Mouse (Mus musculus): ENCODE data around the gene Grik4. TPM values are rescaled to one million over a fixed set of nuclear protein-coding genes. Genes with fewer than 3 reads are reported as not detected.

Grik4 gene
- polyA plus RNA-seq, 1 experiment from 2014 or later, result 2.2 TPM

DNA sequence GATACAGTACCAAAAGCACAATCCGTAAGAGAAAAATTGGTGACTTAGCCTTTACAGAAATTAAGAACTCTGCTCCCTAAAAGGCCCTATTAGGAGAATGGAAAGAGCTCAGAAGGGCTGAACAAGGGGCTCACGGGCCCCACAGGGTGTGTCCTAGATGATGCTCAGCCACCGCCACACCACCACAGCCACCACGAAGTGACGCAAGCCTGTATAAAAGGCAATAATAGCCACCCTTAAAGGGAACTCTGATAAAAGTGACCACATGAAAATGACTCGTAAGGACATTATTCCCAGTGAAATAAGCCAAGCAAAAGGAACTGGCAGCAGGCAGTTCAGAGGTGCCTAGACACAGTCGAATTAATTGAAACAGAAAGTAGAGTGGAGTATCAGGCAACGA is 63.3 kb downstream of the Grik4 start:
- H3K9ac ChIP-seq (ENCODE audit: low read depth, low read length), result no peak overlapping the region
- no peaks in the 10 kb centered on the region for H3K36me3 ChIP-seq (ENCODE audit: control insufficient read depth, insufficient read depth, low read length)
- 62% methylated on average over 8 of the region's 8 CpGs for WGBS
- DNase-seq (ENCODE audit: low spot score), result no peak
- no peak for ATAC-seq (replicated peaks; ENCODE audit: low FRiP score)
- peaks cover under 1% of the 10 kb centered on the region; the same call in 1 of the 2 replicates for H3K4me1 ChIP-seq (replicated peaks; ENCODE audit: control insufficient read depth, insufficient read depth, low read length)
- peaks cover 5% of the 10 kb centered on the region; the same call in 1 of the 2 replicates for H3K27me3 ChIP-seq (replicated peaks; ENCODE audit: control insufficient read depth, insufficient read depth, low read length)
- H3K9me3 ChIP-seq (ENCODE audit: control insufficient read depth, low read length), result no peaks in the 10 kb centered on the region
- no peak overlapping the region for H3K27ac ChIP-seq (ENCODE audit: low read depth, low read length)
- H3K4me3 ChIP-seq (ENCODE audit: low read depth, low read length), result no peak overlapping the region
- no peak overlapping the region for H3K4me2 ChIP-seq

DNA sequence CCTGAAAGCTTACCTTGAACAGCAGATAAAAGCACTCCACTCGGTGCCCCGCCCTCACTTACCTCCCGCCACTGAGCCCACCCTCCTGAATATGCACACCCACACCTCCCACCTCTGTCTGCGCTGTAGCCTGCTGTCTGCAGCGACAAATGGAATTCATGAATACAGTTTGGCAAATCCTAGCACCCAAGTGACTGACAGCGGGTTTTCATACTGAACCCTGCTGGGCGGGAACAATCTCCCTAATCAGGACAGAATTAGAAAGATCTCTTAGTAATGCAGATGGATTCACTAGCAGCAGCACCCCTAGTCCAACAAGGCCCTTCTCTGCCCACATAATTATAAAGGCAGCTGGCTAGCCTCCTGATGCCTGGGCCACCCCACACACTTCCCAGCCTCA is 65.9 kb downstream of the Grik4 start:
- ATAC-seq (replicated peaks; ENCODE audit: low FRiP score) (no peak), DNase-seq (ENCODE audit: low spot score) (no peak)
- Histone ChIP-seq H3K27ac (ENCODE audit: low read depth, low read length) (no peak overlapping the region), H3K4me3 (ENCODE audit: low read depth, low read length) (no peak overlapping the region), H3K27me3 (replicated peaks; ENCODE audit: control insufficient read depth, insufficient read depth, low read length) (peaks cover 5% of the 10 kb centered on the region; the same call in 1 of the 2 replicates), H3K4me1 (replicated peaks; ENCODE audit: control insufficient read depth, insufficient read depth, low read length) (no peaks in the 10 kb centered on the region), H3K9ac (ENCODE audit: low read depth, low read length) (no peak overlapping the region), H3K36me3 (ENCODE audit: control insufficient read depth, insufficient read depth, low read length) (no peaks in the 10 kb centered on the region), H3K4me2 (no peak overlapping the region), H3K9me3 (ENCODE audit: control insufficient read depth, low read length) (no peaks in the 10 kb centered on the region)
- 18% methylated on average over 7 of the region's 7 CpGs for WGBS

DNA sequence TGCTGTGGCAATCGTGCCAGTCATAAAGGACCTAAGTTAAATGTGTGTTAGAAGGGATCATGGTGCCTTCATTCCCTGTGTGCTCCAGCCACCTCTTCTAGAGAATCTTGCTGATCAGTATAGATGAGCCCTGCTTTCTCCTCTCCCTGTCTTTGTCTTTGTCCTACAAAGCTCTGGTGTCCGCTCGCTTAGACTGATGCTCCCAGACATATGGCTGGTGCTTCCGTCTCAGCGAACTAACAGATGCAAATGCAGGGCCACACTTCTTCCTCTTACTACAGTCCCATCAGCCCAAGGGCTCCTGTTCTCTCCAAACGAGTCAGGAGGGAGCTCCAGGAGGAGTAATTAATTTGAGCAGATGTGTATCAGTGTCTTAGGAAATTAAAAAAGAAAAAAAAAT is 71.4 kb downstream of the Grik4 start:
- Histone ChIP-seq H3K27ac (ENCODE audit: low read depth, low read length) (no peak overlapping the region), H3K36me3 (ENCODE audit: control insufficient read depth, insufficient read depth, low read length) (no peaks in the 10 kb centered on the region), H3K4me1 (replicated peaks; ENCODE audit: control insufficient read depth, insufficient read depth, low read length) (no peaks in the 10 kb centered on the region), H3K4me3 (ENCODE audit: low read depth, low read length) (no peak overlapping the region), H3K4me2 (no peak overlapping the region), H3K27me3 (replicated peaks; ENCODE audit: control insufficient read depth, insufficient read depth, low read length) (no peaks in the 10 kb centered on the region), H3K9ac (ENCODE audit: low read depth, low read length) (no peak overlapping the region), H3K9me3 (ENCODE audit: control insufficient read depth, low read length) (no peaks in the 10 kb centered on the region)
- DNase-seq (ENCODE audit: low spot score) (no peak), ATAC-seq (replicated peaks; ENCODE audit: low FRiP score) (no peak)
- WGBS, result 80% methylated on average over 6 of the region's 6 CpGs

DNA sequence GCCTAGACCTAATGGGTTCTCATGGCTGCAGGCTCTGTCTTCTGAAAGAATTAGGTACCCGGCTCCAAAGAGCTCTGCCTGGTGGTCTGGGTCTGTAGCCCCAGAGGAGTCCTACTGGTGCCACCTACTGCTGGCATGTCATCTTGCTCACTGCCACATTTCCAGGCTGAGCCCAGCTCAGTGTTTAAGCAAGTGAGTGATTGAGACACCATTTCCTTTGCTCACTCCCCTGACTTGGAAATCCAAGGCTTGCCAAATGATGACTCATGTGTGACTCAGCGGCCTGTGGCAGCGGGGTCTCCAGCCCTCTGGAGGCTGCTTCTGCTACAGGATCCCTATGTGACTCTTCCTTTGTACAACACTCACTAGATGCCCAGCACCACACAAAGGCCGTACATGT is 72.6 kb downstream of the Grik4 start:
- no peaks in the 10 kb centered on the region for H3K9me3 ChIP-seq (ENCODE audit: control insufficient read depth, low read length)

DNA sequence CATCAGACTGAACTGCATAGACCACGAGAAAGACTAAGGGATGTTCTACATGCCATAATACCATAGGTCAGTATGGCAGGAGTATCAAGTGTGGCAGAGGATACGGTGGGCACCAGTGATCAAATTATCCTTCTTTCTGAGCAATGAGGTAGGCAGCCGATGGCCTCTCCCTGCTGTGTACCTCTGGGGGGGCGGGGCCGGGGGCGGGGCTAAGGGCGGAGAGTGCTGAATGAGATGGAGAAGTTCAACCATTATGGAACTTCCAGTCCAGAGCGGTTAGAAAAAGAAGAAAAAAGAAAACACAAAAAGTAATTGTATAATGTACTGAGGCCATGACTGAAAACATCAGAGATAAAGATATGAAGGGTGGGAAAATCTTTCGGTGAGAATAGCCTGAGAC is 74.0 kb downstream of the Grik4 start:
- no peak overlapping the region for H3K9ac ChIP-seq (ENCODE audit: low read depth, low read length)
- WGBS, result 49% methylated on average over 9 of the region's 9 CpGs
- no peaks in the 10 kb centered on the region; the same call in 1 of the 2 replicates for H3K4me1 ChIP-seq (replicated peaks; ENCODE audit: control insufficient read depth, insufficient read depth, low read length)
- no peak overlapping the region for H3K4me2 ChIP-seq
- H3K36me3 ChIP-seq (ENCODE audit: control insufficient read depth, insufficient read depth, low read length), result no peaks in the 10 kb centered on the region
- no peak for DNase-seq (ENCODE audit: low spot score)
- H3K27ac ChIP-seq (ENCODE audit: low read depth, low read length), result no peak overlapping the region
- H3K9me3 ChIP-seq (ENCODE audit: control insufficient read depth, low read length), result no peaks in the 10 kb centered on the region
- H3K4me3 ChIP-seq (ENCODE audit: low read depth, low read length), result no peak overlapping the region
- H3K27me3 ChIP-seq (replicated peaks; ENCODE audit: control insufficient read depth, insufficient read depth, low read length), result no peaks in the 10 kb centered on the region
- ATAC-seq (replicated peaks; ENCODE audit: low FRiP score), result no peak

More for the DNA sequence above, 72.6 kb downstream of the Grik4 start:
- H3K4me2 ChIP-seq, result no peak overlapping the region
- DNase-seq (ENCODE audit: low spot score), result no peak
- H3K4me3 ChIP-seq (ENCODE audit: low read depth, low read length), result no peak overlapping the region
- no peaks in the 10 kb centered on the region for H3K27me3 ChIP-seq (replicated peaks; ENCODE audit: control insufficient read depth, insufficient read depth, low read length)
- ATAC-seq (replicated peaks; ENCODE audit: low FRiP score), result no peak
- H3K27ac ChIP-seq (ENCODE audit: low read depth, low read length), result no peak overlapping the region
- no peak overlapping the region for H3K9ac ChIP-seq (ENCODE audit: low read depth, low read length)
- no peaks in the 10 kb centered on the region for H3K36me3 ChIP-seq (ENCODE audit: control insufficient read depth, insufficient read depth, low read length)
- 57% methylated on average over 4 of the region's 4 CpGs for WGBS
- no peaks in the 10 kb centered on the region for H3K4me1 ChIP-seq (replicated peaks; ENCODE audit: control insufficient read depth, insufficient read depth, low read length)

DNA sequence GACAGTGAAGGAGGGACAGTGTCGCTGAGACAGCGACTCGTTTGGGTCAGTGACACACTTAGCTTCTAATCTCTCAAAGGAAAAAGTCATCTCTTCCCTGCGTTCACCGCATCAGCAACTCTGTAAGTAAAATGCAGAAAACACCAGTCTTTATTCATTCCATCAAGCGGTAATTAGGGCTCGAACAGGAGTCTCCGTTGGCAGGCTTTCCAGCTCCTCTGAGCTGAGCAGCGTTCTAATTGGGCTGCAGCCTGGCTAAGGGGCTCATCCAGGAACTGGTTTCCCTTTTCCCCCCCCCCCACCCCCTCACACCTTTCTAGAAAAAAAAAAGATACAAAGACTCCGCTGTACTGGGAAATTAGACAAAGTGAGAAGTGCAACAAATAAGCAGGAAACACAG is 75.8 kb downstream of the Grik4 start:
- Histone ChIP-seq H3K27me3 (replicated peaks; ENCODE audit: control insufficient read depth, insufficient read depth, low read length) (no peaks in the 10 kb centered on the region), H3K4me1 (replicated peaks; ENCODE audit: control insufficient read depth, insufficient read depth, low read length) (peaks cover 3% of the 10 kb centered on the region; the same call in 1 of the 2 replicates), H3K9ac (ENCODE audit: low read depth, low read length) (no peak overlapping the region), H3K4me2 (no peak overlapping the region), H3K4me3 (ENCODE audit: low read depth, low read length) (no peak overlapping the region), H3K36me3 (ENCODE audit: control insufficient read depth, insufficient read depth, low read length) (no peaks in the 10 kb centered on the region), H3K9me3 (ENCODE audit: control insufficient read depth, low read length) (no peaks in the 10 kb centered on the region), H3K27ac (ENCODE audit: low read depth, low read length) (no peak overlapping the region)
- DNase-seq (ENCODE audit: low spot score), result no peak
- 68% methylated on average over 10 of the region's 10 CpGs for WGBS
- no peak for ATAC-seq (replicated peaks; ENCODE audit: low FRiP score)

DNA sequence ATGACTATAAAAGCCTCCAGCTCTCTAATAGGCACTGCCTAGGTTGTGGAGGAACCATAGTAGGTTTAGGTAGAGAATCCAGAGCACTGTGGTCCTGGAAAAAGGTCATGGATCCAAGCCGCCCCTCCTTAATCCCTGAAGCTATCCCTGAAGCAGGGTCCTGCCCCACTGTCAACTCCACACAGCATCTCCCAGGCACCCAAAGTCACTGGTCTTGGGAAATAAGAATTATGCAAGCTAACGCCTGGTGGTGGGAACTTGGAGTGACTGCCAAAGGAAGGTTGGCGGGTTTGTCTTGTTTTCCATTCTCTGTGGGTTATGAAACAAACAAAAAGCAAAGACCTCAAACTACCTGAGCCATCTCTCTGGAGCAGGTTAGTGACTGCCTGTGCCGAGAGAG is 77.6 kb downstream of the Grik4 start:
- WGBS, result 82% methylated on average over 4 of the region's 4 CpGs
- no peak overlapping the region for H3K27ac ChIP-seq (ENCODE audit: low read depth, low read length)
- no peaks in the 10 kb centered on the region for H3K27me3 ChIP-seq (replicated peaks; ENCODE audit: control insufficient read depth, insufficient read depth, low read length)
- no peak for ATAC-seq (replicated peaks; ENCODE audit: low FRiP score)
- DNase-seq (ENCODE audit: low spot score), result no peak
- H3K9ac ChIP-seq (ENCODE audit: low read depth, low read length), result no peak overlapping the region
- H3K4me3 ChIP-seq (ENCODE audit: low read depth, low read length), result no peak overlapping the region
- H3K4me1 ChIP-seq (replicated peaks; ENCODE audit: control insufficient read depth, insufficient read depth, low read length), result peaks cover 3% of the 10 kb centered on the region; the same call in 1 of the 2 replicates
- no peak overlapping the region for H3K4me2 ChIP-seq
- no peaks in the 10 kb centered on the region for H3K36me3 ChIP-seq (ENCODE audit: control insufficient read depth, insufficient read depth, low read length)
- H3K9me3 ChIP-seq (ENCODE audit: control insufficient read depth, low read length), result no peaks in the 10 kb centered on the region

DNA sequence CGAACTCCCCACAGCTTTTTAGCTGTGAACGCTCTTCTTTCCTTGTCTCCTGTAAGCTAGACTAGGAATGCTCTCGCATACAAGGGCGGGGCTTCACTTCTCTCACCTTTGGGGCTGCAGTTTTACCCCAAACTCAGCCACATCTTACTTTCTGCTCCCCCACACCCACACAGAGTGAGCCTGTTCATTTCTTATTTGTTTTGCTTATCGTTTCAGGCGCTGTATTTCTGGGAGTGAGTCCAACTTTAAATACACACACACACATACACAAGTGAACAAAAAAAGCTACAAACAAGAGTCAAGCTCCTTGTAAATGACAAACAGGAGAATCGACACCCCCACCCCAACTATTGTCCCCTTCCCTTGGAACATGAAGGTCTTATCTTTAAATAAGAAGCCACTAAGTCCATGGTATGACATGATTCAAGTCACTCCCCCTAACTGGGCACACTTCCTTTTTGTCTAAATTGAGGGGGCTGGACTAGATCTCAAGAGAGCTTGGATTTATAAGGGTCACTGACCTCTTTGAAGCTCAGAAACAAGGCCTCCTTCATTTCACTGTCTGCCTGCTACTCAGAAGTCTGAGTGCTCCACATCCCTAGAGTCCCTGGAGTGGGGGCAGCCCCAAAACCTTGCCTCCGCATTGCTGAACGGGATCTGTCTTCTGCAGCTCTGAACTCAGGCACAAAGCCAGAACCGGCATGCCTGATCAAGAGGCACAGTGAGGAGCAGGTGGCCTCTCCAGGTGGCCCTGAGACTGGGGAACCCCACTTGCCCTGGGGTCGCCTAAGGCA is 79.1 kb downstream of the Grik4 start:
- no peak overlapping the region for H3K4me3 ChIP-seq (ENCODE audit: low read depth, low read length)
- no peaks in the 10 kb centered on the region for H3K27me3 ChIP-seq (replicated peaks; ENCODE audit: control insufficient read depth, insufficient read depth, low read length)
- no peaks in the 10 kb centered on the region for H3K9me3 ChIP-seq (ENCODE audit: control insufficient read depth, low read length)
- DNase-seq (ENCODE audit: low spot score) (no peak), ATAC-seq (replicated peaks; ENCODE audit: low FRiP score) (no peak)
- H3K4me2 ChIP-seq, result no peak overlapping the region
- H3K36me3 ChIP-seq (ENCODE audit: control insufficient read depth, insufficient read depth, low read length), result no peaks in the 10 kb centered on the region
- 61% methylated on average over 11 of the region's 11 CpGs for WGBS
- no peak overlapping the region for H3K9ac ChIP-seq (ENCODE audit: low read depth, low read length)
- no peak overlapping the region for H3K27ac ChIP-seq (ENCODE audit: low read depth, low read length)
- H3K4me1 ChIP-seq (replicated peaks; ENCODE audit: control insufficient read depth, insufficient read depth, low read length), result peaks cover 3% of the 10 kb centered on the region; the same call in 1 of the 2 replicates

DNA sequence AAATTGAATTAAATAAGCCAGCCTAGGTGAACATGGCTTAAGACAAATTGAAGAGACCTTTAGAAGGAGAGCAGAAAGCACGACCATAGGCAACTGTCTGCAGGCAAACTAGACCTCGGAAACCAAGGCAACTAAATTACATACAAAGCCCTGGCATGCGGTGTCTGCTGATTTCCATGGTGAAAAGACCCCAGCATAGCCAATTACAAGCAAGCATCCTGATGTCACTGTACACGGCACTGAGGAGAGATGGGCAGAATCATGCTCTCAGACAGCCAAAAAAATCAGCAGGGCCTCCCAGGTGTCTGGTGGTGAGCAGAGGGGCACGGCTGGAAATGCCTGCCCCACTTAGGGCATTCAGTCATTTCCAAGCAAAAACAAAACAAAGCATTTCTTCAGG is 80.9 kb downstream of the Grik4 start:
- H3K9ac ChIP-seq (ENCODE audit: low read depth, low read length), result no peak overlapping the region
- H3K9me3 ChIP-seq (ENCODE audit: control insufficient read depth, low read length), result no peaks in the 10 kb centered on the region
- WGBS, result 79% methylated on average over 5 of the region's 5 CpGs
- peaks cover 3% of the 10 kb centered on the region; the same call in 1 of the 2 replicates for H3K4me1 ChIP-seq (replicated peaks; ENCODE audit: control insufficient read depth, insufficient read depth, low read length)
- no peak overlapping the region for H3K4me3 ChIP-seq (ENCODE audit: low read depth, low read length)
- no peak overlapping the region for H3K27ac ChIP-seq (ENCODE audit: low read depth, low read length)
- no peaks in the 10 kb centered on the region for H3K36me3 ChIP-seq (ENCODE audit: control insufficient read depth, insufficient read depth, low read length)
- no peak for DNase-seq (ENCODE audit: low spot score)
- no peak for ATAC-seq (replicated peaks; ENCODE audit: low FRiP score)
- H3K27me3 ChIP-seq (replicated peaks; ENCODE audit: control insufficient read depth, insufficient read depth, low read length), result no peaks in the 10 kb centered on the region
- no peak overlapping the region for H3K4me2 ChIP-seq
